Mouse (Mus musculus): ENCODE results near the gene Malsu1.

The Malsu1 gene

DNA sequence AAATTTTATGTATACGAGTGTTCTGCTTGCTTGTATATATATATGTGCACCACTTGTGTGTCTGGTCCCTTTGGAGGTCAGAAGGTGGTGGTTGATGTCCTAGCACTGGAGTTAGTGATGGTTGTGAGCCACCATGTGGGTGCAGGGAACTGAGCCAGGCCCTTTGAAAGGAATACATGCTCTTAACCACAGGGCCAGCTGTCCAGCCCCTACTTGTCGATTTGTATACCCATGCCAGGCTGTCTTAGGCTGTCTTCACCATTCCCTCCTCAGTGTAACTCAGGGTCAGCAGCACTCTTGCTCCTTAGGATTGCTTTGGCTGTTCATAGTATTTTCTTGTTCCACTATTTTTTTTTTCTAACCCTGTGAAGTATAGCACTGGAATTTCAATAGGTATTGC is 4.3 kb downstream of the Malsu1 start:
- DNase-seq = no peak

GRCm38 (mm10) chr6:49079313-49079712 is 5.7 kb downstream of the Malsu1 start:
- DNase-seq = no peak

DNA sequence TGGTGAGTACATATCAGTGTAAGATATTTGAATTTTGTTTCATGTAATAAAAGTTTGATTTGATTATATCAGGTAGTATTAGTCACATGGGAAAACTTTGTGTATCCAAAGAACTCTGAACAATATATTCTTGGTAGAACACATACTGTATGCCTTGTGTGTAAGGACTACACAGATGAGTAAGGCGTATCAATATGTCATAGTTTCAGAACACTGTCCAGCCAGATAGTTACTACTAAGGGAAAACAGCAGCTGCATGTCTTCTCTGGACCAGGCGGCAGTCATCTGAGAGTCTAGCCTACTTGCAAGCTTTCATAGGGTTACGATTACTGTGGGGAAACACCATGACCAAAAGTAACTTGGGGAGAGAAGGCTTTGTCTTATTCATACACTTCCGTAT is 9.4 kb downstream of the Malsu1 start:
- no peak for DNase-seq

GRCm38 (mm10) chr6:49094968-49095367 is 21.4 kb downstream of the Malsu1 start:
- DNase-seq = no peak

DNA sequence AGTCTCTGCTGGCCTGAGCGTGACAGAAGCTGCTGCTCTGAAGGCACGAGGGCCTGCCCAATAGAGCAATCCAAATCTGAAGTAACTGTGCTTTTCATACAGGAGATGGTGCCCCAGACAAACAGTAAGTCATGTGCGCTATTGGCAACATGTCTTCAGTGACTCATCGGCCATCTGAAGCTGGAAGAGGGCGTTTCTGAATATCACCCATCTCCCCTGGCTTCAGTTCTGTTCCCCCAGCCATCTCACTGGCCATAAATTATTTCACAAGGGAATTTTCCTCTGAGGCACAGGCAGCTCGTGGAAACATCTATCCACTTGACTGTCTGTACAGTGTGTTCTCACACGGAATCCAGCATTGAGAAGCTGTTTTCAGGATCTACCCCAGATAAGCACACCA is 22.8 kb downstream of the Malsu1 start:
- DNase-seq = peak; percentile 37

DNA sequence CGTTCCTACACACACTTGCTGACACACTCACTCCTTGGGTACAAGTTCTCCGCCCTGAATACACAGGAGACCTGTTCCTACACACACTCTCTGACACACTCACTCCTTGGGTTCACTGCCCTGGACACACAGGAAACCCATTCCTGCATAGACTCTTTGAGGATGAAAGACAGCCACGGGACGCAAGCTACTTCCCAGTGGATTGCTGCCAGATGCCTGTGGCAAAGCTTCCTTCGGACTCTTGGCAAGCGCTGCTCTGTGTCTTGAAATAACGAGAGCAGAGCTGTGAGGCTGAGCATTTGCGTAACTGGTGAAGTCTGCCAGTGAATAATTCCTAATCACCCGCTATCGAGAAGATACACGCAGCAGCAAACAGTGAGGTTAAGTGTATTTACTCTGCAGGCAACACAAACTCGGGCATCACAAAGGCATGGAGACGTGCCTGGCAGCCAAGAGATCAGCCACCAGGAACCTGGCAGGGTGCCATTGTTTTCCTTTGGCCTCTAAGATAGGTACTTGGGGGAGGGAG is 23.4 kb downstream of the Malsu1 start:
- DNase-seq = peak; percentile 87

- peak; percentile 4 for DNase-seq
Measured at GRCm38 (mm10) chr6:49097596-49098110, 24.1 kb downstream of the Malsu1 start.

GRCm38 (mm10) chr6:49099086-49099485 is 25.5 kb downstream of the Malsu1 start:
- DNase-seq = no peak

DNA sequence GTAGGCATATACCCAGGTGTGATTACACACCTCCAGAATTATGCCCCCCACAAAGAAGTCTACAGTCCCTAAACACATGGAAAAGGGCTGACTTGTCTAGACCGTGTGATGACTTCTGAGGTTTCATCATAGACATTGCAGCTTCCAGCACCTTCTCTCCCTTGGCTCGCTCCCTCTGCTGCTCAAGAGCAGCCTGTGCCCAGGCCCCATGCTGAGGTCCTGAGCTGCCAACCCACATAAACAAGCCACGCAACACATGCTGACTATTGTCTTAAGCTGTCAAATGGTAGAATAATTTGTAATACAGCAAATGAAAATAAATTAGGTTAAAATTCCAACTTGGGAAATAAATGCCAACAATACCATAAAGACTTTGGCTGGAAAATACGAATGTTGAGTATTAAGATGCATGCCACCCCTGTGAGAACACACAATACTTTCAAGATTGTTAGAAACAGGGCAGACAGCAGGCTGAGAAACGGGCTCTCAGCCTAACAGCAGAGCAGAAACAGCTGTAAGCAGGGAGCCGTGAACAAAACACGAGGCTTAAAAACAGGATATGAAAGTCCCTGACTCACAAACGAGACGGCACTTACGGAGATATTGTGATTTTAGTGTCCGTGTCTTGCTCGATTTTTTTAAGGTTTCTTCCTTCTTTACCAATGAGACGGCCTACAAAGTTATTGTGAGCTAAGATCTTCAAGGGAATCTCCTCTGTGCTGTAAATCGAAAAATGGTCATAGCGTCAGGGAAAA is 33.3 kb downstream of the Malsu1 start:
- DNase-seq = no peak

- no peak for DNase-seq
Measured at GRCm38 (mm10) chr6:49109196-49109595, 35.6 kb downstream of the Malsu1 start.

DNA sequence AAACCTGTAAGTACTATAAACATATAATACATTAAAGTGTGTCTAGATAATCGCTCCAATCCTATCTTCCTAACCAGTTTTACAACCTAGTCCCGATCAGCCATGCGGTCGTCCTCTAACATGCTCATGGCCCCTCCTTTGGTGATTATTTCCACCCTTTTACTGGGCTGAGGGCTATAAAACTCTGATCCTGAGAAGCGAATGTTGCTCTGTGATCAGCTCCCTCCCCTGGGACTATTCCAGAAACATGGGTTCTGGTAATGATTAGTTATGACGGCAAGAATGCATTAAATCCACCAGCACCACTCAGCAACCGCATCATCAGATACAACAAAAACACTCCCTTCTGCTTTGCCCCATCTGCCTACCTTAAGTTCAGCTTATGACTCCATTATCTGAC is 40.3 kb downstream of the Malsu1 start:
- no peak for DNase-seq

DNA sequence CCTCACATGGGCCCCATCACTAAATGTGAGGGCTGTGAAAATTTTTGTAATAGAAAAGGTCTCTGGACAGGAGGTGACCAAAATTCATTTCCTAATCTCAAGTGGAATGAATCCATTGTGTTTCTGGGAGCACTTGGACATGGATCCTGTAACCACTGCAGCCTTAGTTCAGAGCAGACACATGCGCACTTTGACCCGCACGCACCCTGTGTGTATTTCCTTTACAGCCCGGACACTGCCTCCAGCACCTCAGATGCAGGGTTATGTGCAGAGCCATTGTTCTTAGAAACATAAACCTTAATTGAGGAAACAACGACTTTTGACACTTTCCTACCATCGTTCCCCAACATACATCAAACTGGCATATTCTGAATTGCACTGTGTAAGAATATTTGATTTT is 40.9 kb downstream of the Malsu1 start:
- DNase-seq = no peak

DNA sequence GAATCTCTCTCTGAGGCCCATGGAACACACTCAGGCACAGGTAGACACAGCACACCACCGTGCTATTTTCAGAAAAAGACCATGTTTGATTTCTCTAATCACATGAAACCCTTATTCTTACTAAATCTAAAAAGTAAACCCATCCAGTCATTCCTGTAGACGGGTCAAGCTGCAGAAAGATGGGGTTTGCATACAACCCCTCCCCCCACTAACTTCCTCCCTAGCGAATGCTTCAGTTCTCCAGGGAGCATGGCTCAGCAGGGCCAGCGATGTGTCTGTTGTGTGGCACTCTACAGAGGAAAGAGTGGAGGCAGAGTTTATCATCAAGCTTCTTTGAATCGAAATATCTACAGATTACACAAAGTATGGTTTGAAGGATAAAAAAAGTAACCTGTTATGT is 42.0 kb downstream of the Malsu1 start:
- DNase-seq = no peak

- no peak for DNase-seq
Measured at GRCm38 (mm10) chr6:49116241-49116640, 42.6 kb downstream of the Malsu1 start.

- no peak for DNase-seq
Measured at GRCm38 (mm10) chr6:49118446-49118845, 44.9 kb downstream of the Malsu1 start.

GRCm38 (mm10) chr6:49119462-49120135 is 46.0 kb downstream of the Malsu1 start:
- DNase-seq = no peak

- DNase-seq = no peak
Measured at GRCm38 (mm10) chr6:49120370-49120769, 46.8 kb downstream of the Malsu1 start.

GRCm38 (mm10) chr6:49130328-49130727 is 56.7 kb downstream of the Malsu1 start:
- no peak for DNase-seq

GRCm38 (mm10) chr6:49131855-49132254 is 58.3 kb downstream of the Malsu1 start:
- DNase-seq = no peak

- no peak for DNase-seq
Measured at GRCm38 (mm10) chr6:49132352-49133090, 58.9 kb downstream of the Malsu1 start.
